Mouse (Mus musculus) MEL (cell line): ENCODE measurements at regions not wholly inside any gene's neighbourhood (a gene's known extent, or its start where the extent isn't known, plus 50 kb on each side); places are given as distances from the start of the nearest gene placed in this dataset.

Experiments
- DNase-seq: peaks from one replicate; pipeline ENCODE4 v3.0.0; 2011; ENCODE audit warnings: low read depth, low spot score
- H3K27ac ChIP-seq: 2 replicates; pipeline ENCODE4 v1.5.1; 2012; ENCODE audit warnings: low read depth, mild to moderate bottlenecking, control low read depth, low read length, moderate library complexity; ENCODE audit not compliant: control insufficient read depth
- H3K27me3 ChIP-seq, 2 experiments: fragments of 150-350 bp in 1 of 2; sonication (generic) in 1 of 2; 2 replicates each; pipeline ENCODE4 v1.6.1; 2012; ENCODE audit warnings: low read length in 2 of 2, mild to moderate bottlenecking in 2 of 2, improper control_type of control experiment in 1 of 2, moderate library complexity in 1 of 2; ENCODE audit not compliant: insufficient read depth in 2 of 2, control insufficient read depth in 1 of 2
- H3K36me3 ChIP-seq, 2 experiments: 2 replicates each; pipeline ENCODE4 v1.6.1; 2012 to 2014; ENCODE audit warnings: low read length in 2 of 2, improper control_type of control experiment in 1 of 2, inconsistent platforms in 1 of 2, mild to moderate bottlenecking in 1 of 2; ENCODE audit not compliant: insufficient read depth in 2 of 2, control insufficient read depth in 1 of 2
- H3K4me1 ChIP-seq, 2 experiments: fragments of 150-350 bp in 1 of 2; sonication (generic) in 1 of 2; 2 replicates each; pipeline ENCODE4 v1.6.1; 2012; ENCODE audit warnings: low read length in 2 of 2, improper control_type of control experiment in 1 of 2, mild to moderate bottlenecking in 1 of 2; ENCODE audit not compliant: insufficient read depth in 2 of 2, control insufficient read depth in 1 of 2
- H3K4me3 ChIP-seq, 2 experiments: fragments of 150-350 bp in 1 of 2; sonication (generic) in 1 of 2; 2 replicates each; pipeline ENCODE4 v1.5.1; 2012; ENCODE audit warnings: low read depth in 2 of 2, low read length in 2 of 2, mild to moderate bottlenecking in 2 of 2, moderate library complexity in 2 of 2, control low read depth in 1 of 2, improper control_type of control experiment in 1 of 2; ENCODE audit not compliant: control insufficient read depth in 1 of 2, insufficient read depth in 1 of 2
- H3K79me2 ChIP-seq: 2 replicates; pipeline ENCODE4 v1.6.1; 2012; ENCODE audit warnings: mild to moderate bottlenecking, low read length, moderate library complexity; ENCODE audit not compliant: control insufficient read depth, poor library complexity, insufficient read depth
- H3K9ac ChIP-seq: 2 replicates; pipeline ENCODE4 v1.6.1; 2012; ENCODE audit warnings: low read depth, mild to moderate bottlenecking, control low read depth, low read length, moderate library complexity; ENCODE audit not compliant: control insufficient read depth, poor library complexity, severe bottlenecking
- H3K9me3 ChIP-seq: fragments of 150-350 bp; sonication (generic); replicated peaks from 2 replicates; pipeline ENCODE4 v1.6.1; 2012; ENCODE audit warnings: mild to moderate bottlenecking, low read length, improper control_type of control experiment, moderate library complexity; ENCODE audit not compliant: insufficient read depth
- CHD1 ChIP-seq: IDR thresholded peaks from 2 replicates; pipeline ENCODE4 v1.6.1; 2012; ENCODE audit warnings: low read depth, mild to moderate bottlenecking, inconsistent platforms, low read length, improper control_type of control experiment
- CHD2 ChIP-seq: IDR thresholded peaks from 2 replicates; pipeline ENCODE4 v1.6.1; 2011; ENCODE audit warnings: low read length, improper control_type of control experiment
- CTCF ChIP-seq, 3 experiments: IDR thresholded peaks in 2 of 3; conservative IDR thresholded peaks in 1 of 3; 2 replicates each; pipeline ENCODE4 v1.5.1; 2011 to 2012; ENCODE audit warnings: low read length in 3 of 3, low read depth in 2 of 3, mild to moderate bottlenecking in 2 of 3, improper control_type of control experiment in 1 of 3, inconsistent platforms in 1 of 3, mixed read lengths in 1 of 3, moderate library complexity in 1 of 3; ENCODE audit not compliant: control insufficient read depth in 1 of 3, insufficient read depth in 1 of 3, poor library complexity in 1 of 3, severe bottlenecking in 1 of 3
- ELF1 ChIP-seq: IDR thresholded peaks from 2 replicates; pipeline ENCODE4 v1.6.1; 2014; ENCODE audit warnings: low read depth, mild to moderate bottlenecking, inconsistent platforms, low read length, improper control_type of control experiment, moderate library complexity
- ETS1 ChIP-seq: IDR thresholded peaks from 2 replicates; pipeline ENCODE4 v1.6.1; 2012; ENCODE audit warnings: low read depth, mild to moderate bottlenecking, inconsistent platforms, low read length, improper control_type of control experiment, moderate library complexity
- HCFC1 ChIP-seq: IDR thresholded peaks from 2 replicates; pipeline ENCODE4 v1.6.1; 2012; ENCODE audit warnings: low read depth, mild to moderate bottlenecking, inconsistent platforms, low read length, improper control_type of control experiment, moderate library complexity
- JUND ChIP-seq: IDR thresholded peaks from 2 replicates; pipeline ENCODE4 v1.6.1; 2011; ENCODE audit warnings: low read depth, mild to moderate bottlenecking, improper control_type of control experiment, low read length
- MAFK ChIP-seq: IDR thresholded peaks from 2 replicates; pipeline ENCODE4 v1.6.1; 2011; ENCODE audit warnings: low read depth, mild to moderate bottlenecking, low read length, improper control_type of control experiment, borderline replicate concordance
- MAZ ChIP-seq: IDR thresholded peaks from 2 replicates; pipeline ENCODE4 v1.6.1; 2012; ENCODE audit warnings: low read depth, mild to moderate bottlenecking, inconsistent platforms, low read length, improper control_type of control experiment
- MEF2A ChIP-seq: IDR thresholded peaks from 2 replicates; pipeline ENCODE4 v1.6.1; 2014; ENCODE audit warnings: low read depth, mild to moderate bottlenecking, inconsistent platforms, low read length, improper control_type of control experiment; ENCODE audit not compliant: poor library complexity, insufficient replicate concordance, severe bottlenecking; ENCODE audit errors: extremely low read depth
- MXI1 ChIP-seq: IDR thresholded peaks from 2 replicates; pipeline ENCODE4 v1.6.1; 2011; ENCODE audit warnings: mild to moderate bottlenecking, low read depth, low read length, improper control_type of control experiment
- MYB ChIP-seq: IDR thresholded peaks from 2 replicates; pipeline ENCODE4 v1.6.1; 2011; ENCODE audit warnings: mild to moderate bottlenecking, low read depth, low read length, improper control_type of control experiment
- MYC ChIP-seq: IDR thresholded peaks from 2 replicates; pipeline ENCODE4 v1.6.1; 2011; ENCODE audit warnings: low read depth, mild to moderate bottlenecking, low read length, improper control_type of control experiment, moderate library complexity
- NELFE ChIP-seq: IDR thresholded peaks from 2 replicates; pipeline ENCODE4 v1.6.1; 2011; ENCODE audit warnings: low read depth, low read length, improper control_type of control experiment
- RCOR1 ChIP-seq: IDR thresholded peaks from 2 replicates; pipeline ENCODE4 v1.6.1; 2012; ENCODE audit warnings: low read depth, mild to moderate bottlenecking, inconsistent platforms, low read length, improper control_type of control experiment
- SMC3 ChIP-seq: IDR thresholded peaks from 2 replicates; pipeline ENCODE4 v1.6.1; 2011; ENCODE audit warnings: low read depth, low read length, improper control_type of control experiment
- USF1 ChIP-seq: IDR thresholded peaks from 2 replicates; pipeline ENCODE4 v1.6.1; 2014; ENCODE audit warnings: low read depth, mild to moderate bottlenecking, inconsistent platforms, low read length, improper control_type of control experiment, moderate library complexity
- USF2 ChIP-seq, 2 experiments: IDR thresholded peaks; 2 replicates each; pipeline ENCODE4 v1.6.1; 2011 to 2012; ENCODE audit warnings: improper control_type of control experiment in 2 of 2, low read length in 2 of 2, borderline replicate concordance in 1 of 2, inconsistent platforms in 1 of 2, low read depth in 1 of 2, mild to moderate bottlenecking in 1 of 2; ENCODE audit not compliant: insufficient read depth in 1 of 2
- ZC3H11A ChIP-seq: IDR thresholded peaks from 2 replicates; pipeline ENCODE4 v1.6.1; 2012; ENCODE audit warnings: low read depth, mild to moderate bottlenecking, inconsistent platforms, low read length, improper control_type of control experiment
- ZKSCAN1 ChIP-seq: IDR thresholded peaks from 2 replicates; pipeline ENCODE4 v1.6.1; 2012; ENCODE audit warnings: low read depth, mild to moderate bottlenecking, inconsistent platforms, low read length, improper control_type of control experiment, moderate library complexity
- ZNF384 ChIP-seq: IDR thresholded peaks from 2 replicates; pipeline ENCODE4 v1.6.1; 2012; ENCODE audit warnings: low read depth, mild to moderate bottlenecking, inconsistent platforms, low read length, improper control_type of control experiment

DNA sequence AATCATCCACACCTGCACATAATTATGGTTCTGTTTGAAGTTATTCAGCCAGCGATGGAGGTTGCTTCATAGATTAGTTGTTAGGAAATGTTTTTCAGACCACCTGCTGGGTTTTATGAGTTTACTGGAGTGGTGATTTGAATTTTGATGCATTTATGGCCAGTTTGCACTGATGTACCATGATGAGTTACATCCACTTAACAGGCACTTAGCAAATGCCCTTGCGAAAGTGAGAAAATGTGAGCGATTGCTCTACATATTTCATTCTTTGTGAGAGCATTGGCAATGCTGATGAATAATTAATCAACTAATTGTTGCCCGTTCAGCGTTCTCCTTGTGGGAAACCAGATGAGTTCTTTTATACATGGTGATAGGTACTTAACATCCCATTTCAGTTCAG is 164.7 kb downstream of the 1700017N19Rik start:
- H3K9ac ChIP-seq = no peak overlapping the region
- no peaks in the 10 kb centered on the region for H3K79me2 ChIP-seq
- no peaks in the 10 kb centered on the region for H3K4me1 ChIP-seq
- no peaks in the 10 kb centered on the region for H3K9me3 ChIP-seq
- H3K4me3 ChIP-seq = no peak overlapping the region
- H3K36me3 ChIP-seq = no peaks in the 10 kb centered on the region
- TF ChIP-seq MYC = no peak
- no peaks in the 10 kb centered on the region; a peak in 1 of 4 replicates for H3K27me3 ChIP-seq
- no peak overlapping the region for H3K27ac ChIP-seq
- DNase-seq = no peak

DNA sequence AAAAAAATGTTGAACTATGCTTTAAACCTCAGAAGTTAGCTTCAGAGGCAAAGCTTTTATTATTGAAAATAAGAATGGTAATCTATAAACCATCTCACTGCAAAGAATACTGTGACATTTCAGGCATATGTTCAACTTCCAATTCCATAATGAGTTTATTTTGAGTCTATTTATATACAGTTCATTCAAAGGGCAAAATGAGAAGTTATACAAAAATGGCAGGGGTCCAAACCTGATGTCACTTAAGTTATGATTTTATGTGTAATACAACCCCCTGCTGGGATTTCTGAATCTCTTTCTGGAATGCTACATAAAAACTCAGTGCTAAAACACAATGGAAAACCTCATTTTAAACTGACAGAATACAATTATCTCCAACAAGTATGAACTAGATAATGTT is 184.0 kb downstream of the 1700017N19Rik start:
- TF ChIP-seq HCFC1 (no peak), ELF1 (no peak), ETS1 (no peak), USF1 (no peak), CHD1 (no peak)
- H3K4me1 ChIP-seq = no peaks in the 10 kb centered on the region
- H3K9ac ChIP-seq = no peak overlapping the region
- no peak overlapping the region for H3K27ac ChIP-seq
- no peak for DNase-seq
- H3K79me2 ChIP-seq = no peaks in the 10 kb centered on the region
- no peaks in the 10 kb centered on the region for H3K9me3 ChIP-seq
- no peaks in the 10 kb centered on the region for H3K36me3 ChIP-seq
- no peaks in the 10 kb centered on the region for H3K27me3 ChIP-seq
- no peak overlapping the region for H3K4me3 ChIP-seq

DNA sequence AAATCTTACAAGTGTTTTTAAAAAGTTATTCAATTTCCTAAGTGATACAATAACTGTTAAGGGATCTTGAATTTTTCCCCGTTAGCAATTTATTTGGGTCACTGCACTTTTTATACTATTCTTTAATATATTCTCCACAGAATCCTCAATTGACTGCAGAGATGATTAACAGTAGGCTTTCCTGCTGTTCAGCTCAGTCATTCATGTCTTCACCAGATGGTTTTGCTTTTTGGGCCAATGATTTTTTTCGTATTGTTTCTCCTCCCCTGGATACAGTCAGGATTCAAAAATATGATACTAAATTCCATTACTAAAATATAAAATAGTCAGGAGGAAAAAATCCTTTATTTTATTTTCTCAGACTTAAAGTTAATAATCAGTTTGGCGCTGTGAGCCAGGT is 201.9 kb downstream of the 1700017N19Rik start:
- Histone ChIP-seq H3K4me1 (no peaks in the 10 kb centered on the region), H3K79me2 (no peaks in the 10 kb centered on the region), H3K4me3 (no peak overlapping the region), H3K9ac (no peak overlapping the region), H3K9me3 (no peaks in the 10 kb centered on the region), H3K36me3 (no peaks in the 10 kb centered on the region), H3K27me3 (no peaks in the 10 kb centered on the region; a peak in 1 of 4 replicates), H3K27ac (no peak overlapping the region)
- TF ChIP-seq ZKSCAN1 = no peak
- no peak for TF ChIP-seq MAFK
- TF ChIP-seq JUND = no peak
- TF ChIP-seq MAZ = no peak
- TF ChIP-seq SMC3 = no peak
- TF ChIP-seq ELF1 = no peak
- no peak for TF ChIP-seq ETS1
- no peak for TF ChIP-seq RCOR1
- no peak for TF ChIP-seq MEF2A
- no peak for TF ChIP-seq ZC3H11A
- TF ChIP-seq NELFE = no peak
- TF ChIP-seq CTCF (IDR thresholded peaks at IDR 0.05 in 2 of 3, conservative IDR thresholded peaks at IDR 0.05 in 1 of 3; ENCODE audit: control insufficient read depth in 1 of 3, insufficient read depth in 1 of 3, low read depth in 2 of 3, low read length in 3 of 3, poor library complexity in 1 of 3, severe bottlenecking in 1 of 3) = no peak
- TF ChIP-seq CHD2 = no peak
- TF ChIP-seq MYB = no peak
- TF ChIP-seq MXI1 = no peak
- TF ChIP-seq ZNF384 = no peak
- TF ChIP-seq USF2 (IDR thresholded peaks at IDR 0.05; ENCODE audit: borderline replicate concordance in 1 of 2, insufficient read depth in 1 of 2, low read depth in 1 of 2, low read length in 2 of 2) = no peak
- DNase-seq = no peak
